Mouse (Mus musculus): ENCODE results near the gene Serpinc1. TPM values are rescaled to one million over a fixed set of nuclear protein-coding genes. Genes with fewer than 3 reads are reported as not detected.

Gene Serpinc1
- polyA plus RNA-seq, 1 experiment, result 1.2 TPM

DNA sequence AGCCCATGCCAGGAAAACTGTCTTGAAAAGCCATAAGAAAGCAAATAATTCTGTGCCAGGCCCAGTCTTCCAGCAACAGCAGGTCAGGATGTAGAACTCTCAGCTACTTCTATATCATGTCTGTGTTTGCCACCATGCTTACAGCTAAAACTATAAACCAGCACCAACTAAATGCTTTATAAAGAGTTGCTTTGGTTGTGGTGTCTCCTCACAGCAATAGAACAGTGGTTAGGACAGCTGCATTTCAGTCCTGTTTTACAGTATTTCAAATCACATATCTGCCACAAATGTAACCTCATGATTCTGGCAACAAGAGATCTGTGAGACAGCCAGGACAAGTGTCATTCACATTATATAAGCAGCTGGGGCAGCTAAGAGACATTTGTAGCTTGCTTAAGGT lies 62.5 kb downstream of the Serpinc1 start:
- Histone ChIP-seq H3K27ac (ENCODE audit: insufficient read depth, low read length) (no peak overlapping the region), H3K4me3 (ENCODE audit: extremely low read depth, insufficient read depth, insufficient read length) (no peak overlapping the region), H3K27me3 (ENCODE audit: control insufficient read depth, insufficient read depth, low read length) (no peaks in the 10 kb centered on the region), H3K4me1 (ENCODE audit: control insufficient read depth, insufficient read depth, insufficient read length) (peaks cover 4% of the 10 kb centered on the region; the same call in 1 of the 2 replicates), H3K36me3 (ENCODE audit: control insufficient read depth, insufficient read depth, low read length) (peaks cover 31% of the 10 kb centered on the region)
- TF ChIP-seq CTCF (IDR thresholded peaks at IDR 0.05; ENCODE audit: extremely low read depth, insufficient read depth, insufficient read length, insufficient replicate concordance), result no peak
- TF ChIP-seq POLR2A (IDR thresholded peaks at IDR 0.05; ENCODE audit: low read depth, low read length), result no peak
- no peak for DNase-seq (ENCODE audit: low read depth in 1 of 2, low spot score in 2 of 2)

DNA sequence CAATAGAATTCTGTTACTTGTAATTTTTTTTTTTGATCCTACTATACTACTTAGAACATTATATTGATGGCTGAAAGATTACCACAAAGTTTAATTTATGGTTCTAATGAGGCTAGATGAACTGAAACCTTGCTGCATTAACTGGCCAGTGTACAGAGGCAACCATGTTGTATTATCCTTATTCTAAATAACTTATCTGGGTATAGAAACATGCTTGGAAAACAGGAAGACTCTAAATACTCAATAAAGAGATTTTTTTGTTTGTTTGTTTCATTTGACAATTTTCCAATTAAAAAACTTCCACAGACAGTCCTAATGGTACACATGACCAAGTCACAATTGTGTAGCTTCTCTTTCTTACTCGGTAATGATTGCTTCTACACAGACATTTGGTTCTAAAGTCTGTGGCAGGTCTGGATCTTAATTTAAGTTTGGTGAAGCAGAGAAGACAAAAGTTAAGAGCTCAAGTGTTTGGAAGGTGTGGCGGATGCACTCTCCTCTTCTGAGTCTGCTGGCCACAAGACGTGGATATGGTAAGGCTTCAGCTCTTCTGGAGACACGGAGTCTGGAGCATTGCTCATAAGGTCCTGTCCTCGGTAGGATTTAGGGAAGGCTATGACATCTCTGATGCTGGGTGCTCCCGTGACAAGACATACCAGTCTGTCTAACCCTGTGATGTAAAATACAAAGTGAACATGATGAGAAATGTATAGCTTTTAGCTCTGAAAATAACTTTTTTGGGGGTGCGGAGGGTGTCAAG lies 63.1 kb downstream of the Serpinc1 start:
- 93% methylated on average over 7 of the region's 7 CpGs for WGBS

GRCm38 (mm10) chr1:161046972-161047371 lies 68.6 kb downstream of the Serpinc1 start:
- WGBS, result 91% methylated on average over 3 of the region's 3 CpGs
- Histone ChIP-seq H3K4me1 (ENCODE audit: control insufficient read depth, insufficient read depth, insufficient read length) (no peaks in the 10 kb centered on the region), H3K27me3 (ENCODE audit: control insufficient read depth, insufficient read depth, low read length) (no peaks in the 10 kb centered on the region), H3K4me3 (ENCODE audit: extremely low read depth, insufficient read depth, insufficient read length) (no peak overlapping the region), H3K36me3 (ENCODE audit: control insufficient read depth, insufficient read depth, low read length) (peaks cover 7% of the 10 kb centered on the region), H3K27ac (ENCODE audit: insufficient read depth, low read length) (no peak overlapping the region)
- DNase-seq (ENCODE audit: low read depth in 1 of 2, low spot score in 2 of 2), result no peak
- TF ChIP-seq CTCF (IDR thresholded peaks at IDR 0.05; ENCODE audit: extremely low read depth, insufficient read depth, insufficient read length, insufficient replicate concordance) (no peak), POLR2A (IDR thresholded peaks at IDR 0.05; ENCODE audit: low read depth, low read length) (no peak)

More for the DNA sequence above, 63.1 kb downstream of the Serpinc1 start:
- Histone ChIP-seq H3K27me3 (ENCODE audit: control insufficient read depth, insufficient read depth, low read length) (no peaks in the 10 kb centered on the region), H3K27ac (ENCODE audit: insufficient read depth, low read length) (no peak overlapping the region), H3K4me1 (ENCODE audit: control insufficient read depth, insufficient read depth, insufficient read length) (no peaks in the 10 kb centered on the region; the same call in 1 of the 2 replicates), H3K4me3 (ENCODE audit: extremely low read depth, insufficient read depth, insufficient read length) (no peak overlapping the region), H3K36me3 (ENCODE audit: control insufficient read depth, insufficient read depth, low read length) (peaks cover 26% of the 10 kb centered on the region)
- TF ChIP-seq POLR2A (IDR thresholded peaks at IDR 0.05; ENCODE audit: low read depth, low read length), result no peak
- DNase-seq (ENCODE audit: low read depth in 1 of 2, low spot score in 2 of 2), result no peak

Other genes starting within 250 kb of the Serpinc1 start
- 13.8 and 14.6 TPM in 2 replicates for gene Rabgap1l, start 185.4 kb upstream of the Serpinc1 start, polyA plus RNA-seq (2012; rRNA removed)
- 12.4 and 14.3 TPM in 2 replicates for gene Rc3h1, start 72.2 kb upstream of the Serpinc1 start, polyA plus RNA-seq (2012; rRNA removed)
- gene Zbtb37, start 56.3 kb downstream of the Serpinc1 start, polyA plus RNA-seq (2012; rRNA removed), result 1.9 and 2.4 TPM in 2 replicates
- 5.6 and 6.5 TPM in 2 replicates for gene Dars2, start 92.1 kb downstream of the Serpinc1 start, polyA plus RNA-seq (2012; rRNA removed)
- gene Cenpl, start 92.1 kb downstream of the Serpinc1 start, polyA plus RNA-seq (2012; rRNA removed), result 1.2 and 1.4 TPM in 2 replicates
- 7.5 and 8.8 TPM in 2 replicates for gene Klhl20, start 152.9 kb downstream of the Serpinc1 start, polyA plus RNA-seq (2012; rRNA removed)
- not detected in 2 replicates for gene Ankrd45, start 164.1 kb downstream of the Serpinc1 start, polyA plus RNA-seq (2012; rRNA removed)
- not detected in 2 replicates for gene Tex50, start 180.7 kb downstream of the Serpinc1 start, polyA plus RNA-seq (2012; rRNA removed)